22 mouse cellular contexts compared by ENCODE assay signal in genomic region chr2:76688162-76688561, GRCm38 (mm10). TPM values are rescaled to one million over a fixed set of nuclear protein-coding genes. Genes with fewer than 3 reads are reported as not detected.
DNase-seq lines count a peak whose midpoint lies in the region; ATAC-seq lines count a peak whose summit lies in the region.
"Had no signal": no experiment of that assay in that cellular context is flagged by ENCODE, and none has a peak within 500 bp of the region (broad histone marks: within the 10 kb centered on the region; RNA-seq: fewer than 3 reads in every experiment).

No protein-coding gene starts in this region.

- H3K4me1 ChIP-seq in heart, embryonic 14.5 days (ENCODE audit: control insufficient read depth in 2 of 2, insufficient read depth in 2 of 2, low read length in 2 of 2): peaks cover 7 to 12% of the 10 kb centered on the region in 2 experiments
- H3K4me1 ChIP-seq: embryonic facial prominence, embryonic 15.5 days; forebrain, embryonic 12.5 days; hindbrain, embryonic 12.5 days; liver, embryonic 15.5 days; neural tube, embryonic 13.5 days; stomach, embryonic 15.5 days had no signal

- H3K4me3 ChIP-seq in heart, embryonic 14.5 days (ENCODE audit: control insufficient read depth in 1 of 2, insufficient read depth in 1 of 2, low read depth in 1 of 2, low read length in 2 of 2): no peak overlapping the region
- H3K4me3 ChIP-seq: embryonic facial prominence, embryonic 15.5 days; forebrain, embryonic 12.5 days; hindbrain, embryonic 12.5 days; liver, embryonic 15.5 days; neural tube, embryonic 13.5 days; stomach, embryonic 15.5 days had no signal

- no peak overlapping the region for H3K9ac ChIP-seq in heart, embryonic 14.5 days (ENCODE audit: low read length)
- H3K9ac ChIP-seq: embryonic facial prominence, embryonic 15.5 days; forebrain, embryonic 12.5 days; hindbrain, embryonic 12.5 days; liver, embryonic 15.5 days; neural tube, embryonic 13.5 days; stomach, embryonic 15.5 days had no signal

- ATAC-seq in heart, embryonic 14.5 days (ENCODE audit: insufficient number of reproducible peaks, insufficient read depth, low FRiP score, low read depth): peak; percentile 31; the same call in 1 of the 2 replicates
- peak; percentile 43 for ATAC-seq in common myeloid progenitor, adult 5-6 weeks (replicated peaks; ENCODE audit: low read depth, poor library complexity, severe bottlenecking)
- peak; percentile 66 for ATAC-seq in megakaryocyte progenitor cell, adult 5-6 weeks (replicated peaks; ENCODE audit: poor library complexity)
- ATAC-seq: CD4-positive, CD25-positive, alpha-beta regulatory T cell, adult 4 months had no signal

- peak; percentile 18 for DNase-seq in adrenal gland, adult 2 months
- DNase-seq in adrenal gland, postnatal 25 days: no peak
- DNase-seq in heart, adult 9 months (ENCODE audit: low spot score in 2 of 2): no peak
- no peak for DNase-seq in embryo, embryonic 10.5 days (ENCODE audit: low spot score)
- no peak for DNase-seq in lung, postnatal 25 days (ENCODE audit: low spot score)
- DNase-seq: adrenal gland, postnatal 10 days; cerebellum, adult 8-10 months; lung, postnatal 14 days; thymus, postnatal 36 days had no signal

- peak overlapping the region in 1 of 2 experiments; percentile 8; a peak in 1 of 4 replicates for H3K27ac ChIP-seq in heart, embryonic 14.5 days (replicated peaks in 1 of 2; ENCODE audit: control insufficient read depth in 1 of 2, insufficient read depth in 1 of 2, low read depth in 2 of 2, low read length in 2 of 2)
- H3K27ac ChIP-seq: embryonic facial prominence, embryonic 15.5 days; forebrain, embryonic 12.5 days; hindbrain, embryonic 12.5 days; liver, embryonic 15.5 days; neural tube, embryonic 13.5 days; stomach, embryonic 15.5 days had no signal

- 20% methylated on average over 7 of the region's 7 CpGs for WGBS in heart, embryonic 14.5 days

- H3K27me3 ChIP-seq in heart, embryonic 14.5 days (ENCODE audit: control insufficient read depth, insufficient read depth, low read length): no peaks in the 10 kb centered on the region
- H3K27me3 ChIP-seq: embryonic facial prominence, embryonic 15.5 days; forebrain, embryonic 12.5 days; hindbrain, embryonic 12.5 days; liver, embryonic 15.5 days; neural tube, embryonic 13.5 days; stomach, embryonic 15.5 days had no signal

- no peak overlapping the region for H3K4me2 ChIP-seq in heart, embryonic 14.5 days (ENCODE audit: low read length)
- H3K4me2 ChIP-seq: embryonic facial prominence, embryonic 15.5 days; forebrain, embryonic 12.5 days; hindbrain, embryonic 12.5 days; liver, embryonic 15.5 days; midbrain, embryonic 11.5 days; neural tube, embryonic 13.5 days; stomach, embryonic 15.5 days had no signal

- H3K36me3 ChIP-seq in heart, embryonic 14.5 days (ENCODE audit: control insufficient read depth, insufficient read depth, low read length): peaks cover 73% of the 10 kb centered on the region

- no peaks in the 10 kb centered on the region for H3K9me3 ChIP-seq in heart, embryonic 14.5 days (ENCODE audit: control insufficient read depth, low read length)
- H3K9me3 ChIP-seq: embryonic facial prominence, embryonic 15.5 days; forebrain, embryonic 12.5 days; G1E; hindbrain, embryonic 12.5 days; liver, embryonic 15.5 days; neural tube, embryonic 13.5 days; stomach, embryonic 15.5 days had no signal

RNA-seq across cellular contexts. Expression of gene Plekha3, which starts 13.1 kb away (rescaled TPM):
- 10 to 100 TPM; 45.2 to 57.6 TPM for total RNA-seq in adrenal gland, adult 2 months (2021)
- polyA plus RNA-seq in adrenal gland, adult 2 months (2012; rRNA removed): 15.2 and 16.6 TPM in 2 replicates
- 53.4 and 55.2 TPM in 2 replicates for total RNA-seq in adrenal gland, postnatal 25 days (2021)
- 10.0 and 13.0 TPM in 2 replicates for polyA plus RNA-seq in heart, embryonic 14.5 days (2014; fragmentation: Nextera tagmentation; extraction: Ambion mirVana)
- 16.2 and 25.4 TPM in 2 replicates for total RNA-seq in common myeloid progenitor, adult 5-6 weeks (2017)
- total RNA-seq in megakaryocyte progenitor cell, adult 5-6 weeks (2015): 28.2 and 36.1 TPM in 2 replicates
- 17.5 and 25.6 TPM in 2 replicates for total RNA-seq in megakaryocyte progenitor cell, adult 5-6 weeks (2017)

RNA-seq across cellular contexts. Expression of gene Fkbp7, which starts 15.2 kb away (rescaled TPM):
- total RNA-seq in adrenal gland, adult 2 months (2021): 10 to 100 TPM; 22.8 to 33.6 TPM
- 0.21 and 0.57 TPM in 2 replicates for polyA plus RNA-seq in adrenal gland, adult 2 months (2012; rRNA removed)
- 17.7 and 22.8 TPM in 2 replicates for total RNA-seq in adrenal gland, postnatal 25 days (2021)
- 73.8 and 85.0 TPM in 2 replicates for polyA plus RNA-seq in heart, embryonic 14.5 days (2014; fragmentation: Nextera tagmentation; extraction: Ambion mirVana)
- total RNA-seq in common myeloid progenitor, adult 5-6 weeks (2017): 14.4 and 20.9 TPM in 2 replicates
- 18.5 and 19.0 TPM in 2 replicates for total RNA-seq in megakaryocyte progenitor cell, adult 5-6 weeks (2015)
- 12.2 and 15.7 TPM in 2 replicates for total RNA-seq in megakaryocyte progenitor cell, adult 5-6 weeks (2017)

RNA-seq across cellular contexts. Expression of gene Pjvk, which starts 39.9 kb away (rescaled TPM):
- under 1 TPM in 1 of 2 experiments, not detected in 1; 0.24 TPM for total RNA-seq in adrenal gland, adult 2 months (2021)
- not detected in 2 replicates for polyA plus RNA-seq in adrenal gland, adult 2 months (2012; rRNA removed)
- total RNA-seq in adrenal gland, postnatal 25 days (2021): not detected in 2 replicates
- 0.18 TPM in 1 of 2 replicates, not detected in the other for polyA plus RNA-seq in heart, embryonic 14.5 days (2014; fragmentation: Nextera tagmentation; extraction: Ambion mirVana)
- not detected in 2 replicates for total RNA-seq in common myeloid progenitor, adult 5-6 weeks (2017)
- 0.37 and 0.81 TPM in 2 replicates for total RNA-seq in megakaryocyte progenitor cell, adult 5-6 weeks (2015)
- not detected in 2 replicates for total RNA-seq in megakaryocyte progenitor cell, adult 5-6 weeks (2017)
- total RNA-seq: layer of hippocampus, postnatal 36 days had no signal
- polyA plus RNA-seq: CD4-positive, CD25-positive, alpha-beta regulatory T cell, adult 4 months; G1E; liver, embryonic 15.5 days had no signal

RNA-seq across cellular contexts. Expression of gene Prkra, which starts 40.3 kb away (rescaled TPM):
- total RNA-seq in adrenal gland, adult 2 months (2021): 10 to 100 TPM; 21.0 to 25.2 TPM
- 19.8 and 21.3 TPM in 2 replicates for polyA plus RNA-seq in adrenal gland, adult 2 months (2012; rRNA removed)
- 24.8 and 39.6 TPM in 2 replicates for total RNA-seq in adrenal gland, postnatal 25 days (2021)
- 37.8 and 38.9 TPM in 2 replicates for polyA plus RNA-seq in heart, embryonic 14.5 days (2014; fragmentation: Nextera tagmentation; extraction: Ambion mirVana)
- total RNA-seq in common myeloid progenitor, adult 5-6 weeks (2017): 21.0 and 22.5 TPM in 2 replicates
- 35.2 and 43.9 TPM in 2 replicates for total RNA-seq in megakaryocyte progenitor cell, adult 5-6 weeks (2015)
- 11.3 and 15.2 TPM in 2 replicates for total RNA-seq in megakaryocyte progenitor cell, adult 5-6 weeks (2017)
